Mouse (Mus musculus): ENCODE results near the gene 1700001L19Rik. TPM values are rescaled to one million over a fixed set of nuclear protein-coding genes. Genes with fewer than 3 reads are reported as not detected.
"Not testable (repeated sequence)": the region's sequence is repeated elsewhere in the genome, so short reads cannot be mapped to it uniquely, and the experiment has no call there.

The 1700001L19Rik gene
- 8.1 and 8.7 TPM in 2 replicates for polyA plus RNA-seq (2015; fragmentation: Nextera tagmentation; extraction: Ambion mirVana)

GRCm38 (mm10) chr13:68597199-68597598 is at the start of gene 1700001L19Rik:
Gene 1700001L19Rik (plus strand): TSS chr13:68597421.
- H3K27ac ChIP-seq (replicated peaks), result no peak within 1 kb of the TSS
- no peaks in the 10 kb centered on the region for H3K9me3 ChIP-seq
- peaks cover 18% of the 10 kb centered on the region for H3K4me1 ChIP-seq (replicated peaks)
- no peaks in the 10 kb centered on the region for H3K27me3 ChIP-seq
- H3K36me3 ChIP-seq, result peaks cover 10% of the 10 kb centered on the region
- 9% methylated on average over 10 of the region's 10 CpGs for WGBS
- peak; percentile 28; the same call in 1 of the 2 replicates for ATAC-seq (ENCODE audit: low FRiP score, low read depth)
- H3K4me3 ChIP-seq, result peak within 1 kb of the TSS; percentile 34
- H3K9ac ChIP-seq, result peak within 1 kb of the TSS; percentile 36; the same call in 1 of the 2 replicates
- H3K4me2 ChIP-seq, result peak within 1 kb of the TSS; percentile 60

- not testable (repeated sequence) for H3K9ac ChIP-seq; H3K36me3 ChIP-seq; H3K4me1 ChIP-seq (replicated peaks); H3K27me3 ChIP-seq; H3K4me2 ChIP-seq; H3K27ac ChIP-seq (replicated peaks); H3K9me3 ChIP-seq; H3K4me3 ChIP-seq
- WGBS, result 30% methylated on average over 4 of the region's 6 CpGs
- peak; percentile 79; the same call in 1 of the 2 replicates for ATAC-seq (ENCODE audit: low FRiP score, low read depth)
Observed at GRCm38 (mm10) chr13:68553391-68553790, 43.8 kb upstream of the 1700001L19Rik start.

- no peak overlapping the region for H3K27ac ChIP-seq (replicated peaks)
- WGBS, result 94% methylated on average over 9 of the region's 9 CpGs
- no peak overlapping the region for H3K4me2 ChIP-seq
- H3K9ac ChIP-seq, result no peak overlapping the region
- H3K27me3 ChIP-seq, result no peaks in the 10 kb centered on the region
- ATAC-seq (ENCODE audit: low FRiP score, low read depth), result no peak
- H3K4me1 ChIP-seq (replicated peaks), result no peaks in the 10 kb centered on the region
- no peak overlapping the region for H3K4me3 ChIP-seq
- no peaks in the 10 kb centered on the region for H3K9me3 ChIP-seq
- peaks cover 64% of the 10 kb centered on the region for H3K36me3 ChIP-seq
Observed at GRCm38 (mm10) chr13:68568110-68568509, 29.1 kb upstream of the 1700001L19Rik start.

- 95% methylated on average over 11 of the region's 11 CpGs for WGBS
- Histone ChIP-seq H3K36me3 (peaks cover 60% of the 10 kb centered on the region), H3K27ac (replicated peaks) (no peak overlapping the region), H3K4me1 (replicated peaks) (no peaks in the 10 kb centered on the region), H3K9ac (no peak overlapping the region), H3K4me3 (no peak overlapping the region), H3K4me2 (no peak overlapping the region), H3K27me3 (no peaks in the 10 kb centered on the region), H3K9me3 (no peaks in the 10 kb centered on the region)
- no peak; the same call in 1 of the 2 replicates for ATAC-seq (ENCODE audit: low FRiP score, low read depth)
Observed at GRCm38 (mm10) chr13:68568548-68568947, 28.7 kb upstream of the 1700001L19Rik start.

GRCm38 (mm10) chr13:68569589-68570336 is 27.5 kb upstream of the 1700001L19Rik start:
- no peaks in the 10 kb centered on the region for H3K4me1 ChIP-seq (replicated peaks)
- ATAC-seq (ENCODE audit: low FRiP score, low read depth), result peak; percentile 70
- H3K9me3 ChIP-seq, result no peaks in the 10 kb centered on the region
- no peak overlapping the region for H3K27ac ChIP-seq (replicated peaks)
- H3K4me3 ChIP-seq, result no peak overlapping the region
- H3K4me2 ChIP-seq, result no peak overlapping the region
- 74% methylated on average over 17 of the region's 17 CpGs for WGBS
- H3K9ac ChIP-seq, result no peak overlapping the region
- no peaks in the 10 kb centered on the region for H3K27me3 ChIP-seq
- peaks cover 47% of the 10 kb centered on the region for H3K36me3 ChIP-seq

GRCm38 (mm10) chr13:68572247-68572646 is 25.0 kb upstream of the 1700001L19Rik start:
- H3K9ac ChIP-seq, result no peak overlapping the region
- H3K27me3 ChIP-seq, result no peaks in the 10 kb centered on the region
- peaks cover 42% of the 10 kb centered on the region for H3K36me3 ChIP-seq
- 94% methylated on average over 19 of the region's 19 CpGs for WGBS
- H3K27ac ChIP-seq (replicated peaks), result no peak overlapping the region
- no peak for ATAC-seq (ENCODE audit: low FRiP score, low read depth)
- H3K4me3 ChIP-seq, result no peak overlapping the region
- H3K9me3 ChIP-seq, result no peaks in the 10 kb centered on the region
- no peak overlapping the region for H3K4me2 ChIP-seq
- H3K4me1 ChIP-seq (replicated peaks), result no peaks in the 10 kb centered on the region

GRCm38 (mm10) chr13:68572966-68573913 is 24.0 kb upstream of the 1700001L19Rik start:
- Histone ChIP-seq H3K4me3 (no peak overlapping the region), H3K4me1 (replicated peaks) (no peaks in the 10 kb centered on the region), H3K27ac (replicated peaks) (0 out of 2 replicates have a peak overlapping the region, but pooled peaks have one; percentile 20), H3K4me2 (no peak overlapping the region), H3K27me3 (no peaks in the 10 kb centered on the region), H3K9me3 (no peaks in the 10 kb centered on the region), H3K36me3 (peaks cover 35% of the 10 kb centered on the region), H3K9ac (no peak overlapping the region)
- WGBS, result 75% methylated on average over 10 of the region's 10 CpGs
- ATAC-seq (ENCODE audit: low FRiP score, low read depth), result no peak

GRCm38 (mm10) chr13:68574398-68574797 is 22.8 kb upstream of the 1700001L19Rik start:
- H3K27me3 ChIP-seq, result no peaks in the 10 kb centered on the region
- H3K4me1 ChIP-seq (replicated peaks), result no peaks in the 10 kb centered on the region
- H3K4me2 ChIP-seq, result no peak overlapping the region
- H3K36me3 ChIP-seq, result peaks cover 32% of the 10 kb centered on the region
- no peak for ATAC-seq (ENCODE audit: low FRiP score, low read depth)
- 86% methylated on average over 4 of the region's 4 CpGs for WGBS
- H3K9me3 ChIP-seq, result no peaks in the 10 kb centered on the region
- no peak overlapping the region for H3K4me3 ChIP-seq
- no peak overlapping the region for H3K9ac ChIP-seq
- no peak overlapping the region for H3K27ac ChIP-seq (replicated peaks)

GRCm38 (mm10) chr13:68577945-68578344 is 19.3 kb upstream of the 1700001L19Rik start:
- H3K27me3 ChIP-seq, result no peaks in the 10 kb centered on the region
- no peak overlapping the region for H3K9ac ChIP-seq
- H3K4me3 ChIP-seq, result no peak overlapping the region
- peaks cover 17% of the 10 kb centered on the region for H3K4me1 ChIP-seq (replicated peaks)
- ATAC-seq (ENCODE audit: low FRiP score, low read depth), result no peak
- H3K36me3 ChIP-seq, result peaks cover 16% of the 10 kb centered on the region
- H3K9me3 ChIP-seq, result no peaks in the 10 kb centered on the region
- H3K27ac ChIP-seq (replicated peaks), result no peak overlapping the region
- 93% methylated on average over 7 of the region's 7 CpGs for WGBS
- no peak overlapping the region for H3K4me2 ChIP-seq

GRCm38 (mm10) chr13:68581086-68581740 is 16.0 kb upstream of the 1700001L19Rik start:
- peak overlapping the region; percentile 86 for H3K27ac ChIP-seq (replicated peaks)
- H3K27me3 ChIP-seq, result no peaks in the 10 kb centered on the region
- ATAC-seq (ENCODE audit: low FRiP score, low read depth), result peak; percentile 0; the same call in 1 of the 2 replicates
- WGBS, result 28% methylated on average over 14 of the region's 14 CpGs
- H3K9me3 ChIP-seq, result no peaks in the 10 kb centered on the region
- peak overlapping the region; percentile 70 for H3K4me2 ChIP-seq
- H3K4me1 ChIP-seq (replicated peaks), result peaks cover 25% of the 10 kb centered on the region
- H3K4me3 ChIP-seq, result peak overlapping the region; percentile 88
- peak overlapping the region; percentile 56 for H3K9ac ChIP-seq
- H3K36me3 ChIP-seq, result peaks cover 33% of the 10 kb centered on the region

GRCm38 (mm10) chr13:68581747-68582516 is 15.3 kb upstream of the 1700001L19Rik start, which contains the start of the genes Mtrr and Fastkd3:
Gene Mtrr (minus strand): TSS chr13:68582149.
Gene Fastkd3 (plus strand): TSS chr13:68582234.
- no peaks in the 10 kb centered on the region for H3K27me3 ChIP-seq
- H3K4me2 ChIP-seq, result peak within 1 kb of the TSS; percentile 70
- H3K27ac ChIP-seq (replicated peaks), result peak within 1 kb of the TSS; percentile 86
- under 1% methylated on average over 81 of the region's 81 CpGs for WGBS
- H3K9ac ChIP-seq, result peak within 1 kb of the TSS; percentile 71
- peaks cover 25% of the 10 kb centered on the region for H3K4me1 ChIP-seq (replicated peaks)
- H3K4me3 ChIP-seq, result peak within 1 kb of the TSS; percentile 88
- no peaks in the 10 kb centered on the region for H3K9me3 ChIP-seq
- peak; percentile 99 for ATAC-seq (ENCODE audit: low FRiP score, low read depth)
- H3K36me3 ChIP-seq, result peaks cover 31% of the 10 kb centered on the region

All from hindbrain, embryonic 15.5 days (tissue).